Mouse (Mus musculus) small intestine, adult 2 months (tissue): Measurements from ENCODE around the gene Atp6v1g2.

Experiments
- CTCF ChIP-seq: fragments of 200-500 bp; IDR thresholded peaks from 2 replicates; pipeline ENCODE4 v1.5.1; 2012; ENCODE audit warnings: low read depth, mild to moderate bottlenecking, control low read depth, inconsistent platforms, low read length, moderate library complexity, mixed read lengths; ENCODE audit not compliant: insufficient replicate concordance, insufficient read length; ENCODE audit errors: extremely low read depth
- POLR2A ChIP-seq: fragments of 200-500 bp; IDR thresholded peaks from 2 replicates; pipeline ENCODE4 v1.6.1; 2012; ENCODE audit warnings: low read depth, mild to moderate bottlenecking, control low read depth, inconsistent platforms, low read length, moderate library complexity

DNA sequence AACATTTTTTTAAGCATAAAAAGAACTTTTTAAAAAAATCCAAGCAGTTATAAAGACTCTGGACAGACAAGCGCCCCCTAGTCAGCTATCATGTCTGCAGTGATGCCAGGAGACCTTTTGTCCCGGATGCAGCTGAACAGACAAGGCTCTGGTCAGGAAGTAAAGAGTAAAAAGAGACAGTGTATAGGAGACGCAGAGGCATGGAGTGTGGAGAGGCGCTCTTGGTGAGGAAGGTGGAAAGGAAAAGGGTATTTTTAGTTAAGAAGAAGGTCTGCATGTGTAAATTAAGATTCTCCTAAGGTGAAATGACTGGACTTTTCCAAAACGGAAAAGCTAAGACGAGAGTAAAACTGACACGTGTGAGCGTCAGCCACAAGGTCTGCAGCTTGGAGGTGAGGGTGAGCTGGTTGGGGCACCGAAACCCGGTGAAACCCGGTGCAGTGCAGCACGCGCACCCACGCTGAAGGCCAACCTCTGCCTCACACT lies 6.9 kb upstream of the Atp6v1g2 start:
- TF ChIP-seq POLR2A (no peak), CTCF (no peak)
